Mouse (Mus musculus): Measurements from ENCODE around the gene Jagn1. TPM values are rescaled to one million over a fixed set of nuclear protein-coding genes. Genes with fewer than 3 reads are reported as not detected.

Jagn1 gene
- polyA plus RNA-seq, 1 experiment = 75.5 TPM

DNA sequence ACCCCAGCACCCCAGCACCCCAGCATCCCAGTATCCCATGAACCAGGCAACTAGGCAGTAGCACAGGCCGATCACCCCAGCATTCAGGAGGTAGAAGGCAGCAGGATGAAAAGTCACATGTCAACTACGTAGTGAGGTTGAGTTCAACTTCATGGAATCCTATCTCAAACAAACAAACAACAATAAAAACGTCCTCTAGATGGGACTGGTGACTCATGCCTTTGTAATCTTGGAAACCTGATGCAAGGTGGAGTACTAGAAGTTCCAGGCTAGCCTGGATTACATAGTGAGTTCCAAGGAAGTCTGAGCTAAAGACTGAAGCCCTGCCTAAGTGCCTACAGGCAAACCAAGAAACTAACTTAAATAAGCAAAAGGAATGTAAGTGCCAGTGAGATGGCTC lies 11.5 kb upstream of the Jagn1 start:
- no peak for TF ChIP-seq POLR2A (IDR thresholded peaks at IDR 0.05; ENCODE audit: control insufficient read depth, extremely low read depth, insufficient read depth, low read length, poor library complexity)
- no peak for TF ChIP-seq CTCF (IDR thresholded peaks at IDR 0.05; ENCODE audit: borderline replicate concordance, control insufficient read depth, extremely low read depth, insufficient read depth, low read length, poor library complexity)
- WGBS = 83% methylated on average over 3 of the region's 3 CpGs
- no peaks in the 10 kb centered on the region for H3K4me1 ChIP-seq (replicated peaks; ENCODE audit: control insufficient read depth, insufficient read depth, low read length)
- H3K27me3 ChIP-seq (ENCODE audit: control insufficient read depth, insufficient read depth, low read length) = no peaks in the 10 kb centered on the region
- H3K36me3 ChIP-seq (ENCODE audit: control insufficient read depth, insufficient read depth, low read length) = no peaks in the 10 kb centered on the region
- no peak overlapping the region for H3K4me3 ChIP-seq (ENCODE audit: control insufficient read depth, insufficient read depth, low read length)
- no peak overlapping the region for H3K27ac ChIP-seq (ENCODE audit: control insufficient read depth, insufficient read depth, low read length)
- no peak for DNase-seq

GRCm38 (mm10) chr6:113431801-113432200 lies 10.6 kb upstream of the Jagn1 start:
- H3K4me1 ChIP-seq (replicated peaks; ENCODE audit: control insufficient read depth, insufficient read depth, low read length) = no peaks in the 10 kb centered on the region
- WGBS = 74% methylated on average over 3 of the region's 3 CpGs
- no peaks in the 10 kb centered on the region for H3K27me3 ChIP-seq (ENCODE audit: control insufficient read depth, insufficient read depth, low read length)
- no peak for DNase-seq
- no peaks in the 10 kb centered on the region for H3K36me3 ChIP-seq (ENCODE audit: control insufficient read depth, insufficient read depth, low read length)
- H3K27ac ChIP-seq (ENCODE audit: control insufficient read depth, insufficient read depth, low read length) = no peak overlapping the region
- H3K4me3 ChIP-seq (ENCODE audit: control insufficient read depth, insufficient read depth, low read length) = no peak overlapping the region
- no peak for TF ChIP-seq CTCF (IDR thresholded peaks at IDR 0.05; ENCODE audit: borderline replicate concordance, control insufficient read depth, extremely low read depth, insufficient read depth, low read length, poor library complexity)
- no peak for TF ChIP-seq POLR2A (IDR thresholded peaks at IDR 0.05; ENCODE audit: control insufficient read depth, extremely low read depth, insufficient read depth, low read length, poor library complexity)

DNA sequence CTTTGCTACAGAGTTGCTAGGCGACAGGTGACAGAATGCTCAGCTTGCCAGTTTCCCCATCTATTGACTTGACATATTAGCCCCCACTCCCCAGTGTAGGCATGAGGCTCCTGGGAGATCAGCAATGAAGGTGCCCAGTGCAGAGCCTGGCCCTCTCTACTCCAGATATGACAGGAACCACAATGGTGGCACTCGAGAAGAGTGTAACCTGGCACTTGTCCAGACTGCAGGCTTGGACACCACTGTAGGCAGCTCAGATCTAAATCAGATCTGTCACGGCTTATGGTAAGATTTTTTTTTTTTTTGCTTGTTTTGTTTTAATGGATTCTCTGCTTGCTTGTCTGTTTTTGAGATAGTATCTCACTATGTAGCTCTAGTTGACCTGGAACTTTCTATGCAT lies 8.7 kb upstream of the Jagn1 start:
- Histone ChIP-seq H3K4me3 (ENCODE audit: control insufficient read depth, insufficient read depth, low read length) (no peak overlapping the region), H3K36me3 (ENCODE audit: control insufficient read depth, insufficient read depth, low read length) (no peaks in the 10 kb centered on the region), H3K4me1 (replicated peaks; ENCODE audit: control insufficient read depth, insufficient read depth, low read length) (no peaks in the 10 kb centered on the region), H3K27me3 (ENCODE audit: control insufficient read depth, insufficient read depth, low read length) (no peaks in the 10 kb centered on the region), H3K27ac (ENCODE audit: control insufficient read depth, insufficient read depth, low read length) (no peak overlapping the region)
- no peak for TF ChIP-seq CTCF (IDR thresholded peaks at IDR 0.05; ENCODE audit: borderline replicate concordance, control insufficient read depth, extremely low read depth, insufficient read depth, low read length, poor library complexity)
- no peak for TF ChIP-seq POLR2A (IDR thresholded peaks at IDR 0.05; ENCODE audit: control insufficient read depth, extremely low read depth, insufficient read depth, low read length, poor library complexity)
- 79% methylated on average over 3 of the region's 3 CpGs for WGBS
- no peak for DNase-seq

DNA sequence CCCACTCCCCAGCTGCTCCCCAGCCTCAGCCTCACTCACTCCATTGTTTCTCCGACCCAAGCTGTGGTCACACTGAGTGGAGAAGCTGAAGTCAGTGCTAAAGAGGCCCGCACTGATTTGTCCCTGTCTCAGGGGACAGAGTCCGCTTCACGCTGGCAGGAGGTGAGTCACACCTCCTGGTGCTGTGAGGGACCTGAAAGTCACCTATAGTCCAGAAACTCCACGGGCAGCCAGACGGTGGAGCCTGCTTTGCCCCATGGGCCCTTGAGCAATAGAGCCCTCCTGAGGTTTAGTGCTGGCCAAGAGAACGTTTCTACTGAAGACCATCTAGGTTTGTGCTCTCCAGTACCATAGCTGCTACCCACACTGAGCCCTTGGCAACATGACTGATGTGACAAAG lies 7.7 kb upstream of the Jagn1 start:
- no peak for TF ChIP-seq POLR2A (IDR thresholded peaks at IDR 0.05; ENCODE audit: control insufficient read depth, extremely low read depth, insufficient read depth, low read length, poor library complexity)
- TF ChIP-seq CTCF (IDR thresholded peaks at IDR 0.05; ENCODE audit: borderline replicate concordance, control insufficient read depth, extremely low read depth, insufficient read depth, low read length, poor library complexity) = no peak
- no peaks in the 10 kb centered on the region for H3K36me3 ChIP-seq (ENCODE audit: control insufficient read depth, insufficient read depth, low read length)
- no peak overlapping the region for H3K4me3 ChIP-seq (ENCODE audit: control insufficient read depth, insufficient read depth, low read length)
- no peak overlapping the region for H3K27ac ChIP-seq (ENCODE audit: control insufficient read depth, insufficient read depth, low read length)
- DNase-seq = no peak
- no peaks in the 10 kb centered on the region for H3K4me1 ChIP-seq (replicated peaks; ENCODE audit: control insufficient read depth, insufficient read depth, low read length)
- WGBS = 86% methylated on average over 7 of the region's 7 CpGs
- H3K27me3 ChIP-seq (ENCODE audit: control insufficient read depth, insufficient read depth, low read length) = no peaks in the 10 kb centered on the region

DNA sequence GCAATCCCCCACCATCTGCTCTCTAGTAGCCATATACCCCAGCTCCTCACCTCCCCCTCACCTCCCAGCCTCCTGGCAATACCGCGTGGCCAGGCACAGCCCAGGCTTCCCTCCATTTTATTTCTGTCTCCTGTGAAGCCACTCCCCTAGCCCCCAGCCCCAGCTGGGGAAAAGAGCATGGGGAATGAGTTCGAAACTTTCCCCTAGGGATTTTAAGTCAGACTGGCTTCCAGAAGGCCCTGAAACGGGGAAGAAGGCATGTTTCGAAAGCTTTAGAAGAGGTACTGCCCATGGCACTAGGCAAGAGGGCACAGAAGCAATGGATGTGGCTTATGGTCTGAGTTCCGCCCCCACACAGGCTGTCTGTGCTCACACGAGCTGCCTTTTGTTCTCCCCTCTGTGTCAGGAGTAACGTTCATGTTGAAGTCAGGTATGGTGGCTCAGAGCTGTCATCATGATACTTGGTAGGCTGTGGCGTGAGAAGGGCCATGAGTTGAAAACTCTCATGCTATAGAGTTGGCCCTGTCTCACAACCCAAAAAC lies 6.6 kb upstream of the Jagn1 start, which contains the start of gene Cidec:
Gene Cidec (minus strand): TSS at position 97 of the 542 bp plus-strand sequence.
- H3K4me3 ChIP-seq (ENCODE audit: control insufficient read depth, insufficient read depth, low read length) = no peak within 1 kb of the TSS
- 87% methylated on average over 9 of the region's 9 CpGs for WGBS
- H3K27me3 ChIP-seq (ENCODE audit: control insufficient read depth, insufficient read depth, low read length) = no peaks in the 10 kb centered on the region

GRCm38 (mm10) chr6:113437135-113437534 lies 5.2 kb upstream of the Jagn1 start:
- Histone ChIP-seq H3K27ac (ENCODE audit: control insufficient read depth, insufficient read depth, low read length) (no peak overlapping the region), H3K4me1 (replicated peaks; ENCODE audit: control insufficient read depth, insufficient read depth, low read length) (no peaks in the 10 kb centered on the region), H3K4me3 (ENCODE audit: control insufficient read depth, insufficient read depth, low read length) (no peak overlapping the region), H3K36me3 (ENCODE audit: control insufficient read depth, insufficient read depth, low read length) (no peaks in the 10 kb centered on the region), H3K27me3 (ENCODE audit: control insufficient read depth, insufficient read depth, low read length) (no peaks in the 10 kb centered on the region)
- 88% methylated on average over 12 of the region's 12 CpGs for WGBS
- DNase-seq = no peak
- no peak for TF ChIP-seq POLR2A (IDR thresholded peaks at IDR 0.05; ENCODE audit: control insufficient read depth, extremely low read depth, insufficient read depth, low read length, poor library complexity)
- TF ChIP-seq CTCF (IDR thresholded peaks at IDR 0.05; ENCODE audit: borderline replicate concordance, control insufficient read depth, extremely low read depth, insufficient read depth, low read length, poor library complexity) = no peak

More for the DNA sequence above, 6.6 kb upstream of the Jagn1 start, which contains the start of gene Cidec:
- no peak for DNase-seq
- Histone ChIP-seq H3K4me1 (replicated peaks; ENCODE audit: control insufficient read depth, insufficient read depth, low read length) (no peaks in the 10 kb centered on the region), H3K36me3 (ENCODE audit: control insufficient read depth, insufficient read depth, low read length) (no peaks in the 10 kb centered on the region), H3K27ac (ENCODE audit: control insufficient read depth, insufficient read depth, low read length) (no peak within 1 kb of the TSS)
- TF ChIP-seq CTCF (IDR thresholded peaks at IDR 0.05; ENCODE audit: borderline replicate concordance, control insufficient read depth, extremely low read depth, insufficient read depth, low read length, poor library complexity) = no peak
- no peak for TF ChIP-seq POLR2A (IDR thresholded peaks at IDR 0.05; ENCODE audit: control insufficient read depth, extremely low read depth, insufficient read depth, low read length, poor library complexity)
